Mouse (Mus musculus) forebrain, embryonic 13.5 days (tissue): ENCODE measurements around the gene Arhgef2. TPM values are rescaled to one million over a fixed set of nuclear protein-coding genes. Genes with fewer than 3 reads are reported as not detected.
A peak's percentile ranks its signal among the peaks of the same experiment; 100 is the strongest.

Experiments used
- ATAC-seq: fragments of 200-750 bp; cut with Nextera tagmentation; 2 replicates; pipeline ENCODE4 v1.8.0; 2017
- H3K27ac ChIP-seq: fragments of 300-500 bp; sonication (generic); 2 replicates; pipeline ENCODE4 v1.5.1; 2015; ENCODE audit warnings: inconsistent platforms, mild to moderate bottlenecking, moderate library complexity
- H3K27me3 ChIP-seq: fragments of 300-500 bp; sonication (generic); 2 replicates; pipeline ENCODE4 v1.6.1; 2015; ENCODE audit warnings: mild to moderate bottlenecking, inconsistent platforms
- H3K36me3 ChIP-seq: fragments of 300-500 bp; sonication (generic); 2 replicates; pipeline ENCODE4 v1.6.1; 2015; ENCODE audit warnings: mild to moderate bottlenecking, inconsistent platforms; ENCODE audit not compliant: poor library complexity, severe bottlenecking
- H3K4me1 ChIP-seq: fragments of 300-500 bp; sonication (generic); 2 replicates; pipeline ENCODE4 v1.6.1; 2015; ENCODE audit warnings: inconsistent platforms
- H3K4me2 ChIP-seq: fragments of 300-500 bp; sonication (generic); 2 replicates; pipeline ENCODE4 v1.6.1; 2015; ENCODE audit warnings: inconsistent platforms, mild to moderate bottlenecking, moderate library complexity
- H3K4me3 ChIP-seq: fragments of 300-500 bp; sonication (generic); 2 replicates; pipeline ENCODE4 v1.5.1; 2015; ENCODE audit warnings: mild to moderate bottlenecking, inconsistent platforms
- H3K9ac ChIP-seq: fragments of 300-500 bp; sonication (generic); 2 replicates; pipeline ENCODE4 v1.6.1; 2015; ENCODE audit warnings: mild to moderate bottlenecking, inconsistent platforms
- H3K9me3 ChIP-seq: fragments of 300-500 bp; sonication (generic); replicated peaks from 2 replicates; pipeline ENCODE4 v1.6.1; 2016; ENCODE audit warnings: inconsistent platforms
- WGBS: fragments of 180-500 bp; shearing (Covaris S2); methylation state at CpG from one replicate; pipeline ENCODE4 v1.1.7; 2015; 5-methylcytosine and 5-hydroxymethylcytosine counted together
- polyA plus RNA-seq: library from polyadenylated mRNA; unstranded; fragments of >200 nt; fragmentation: Nextera tagmentation; extraction: Ambion mirVana; gene quantifications from 2 replicates; pipeline ENCODE4 v1.2.1, GENCODE M21; 2015

Gene Arhgef2
- polyA plus RNA-seq, 1 experiment from 2014 or later = 162 TPM

DNA sequence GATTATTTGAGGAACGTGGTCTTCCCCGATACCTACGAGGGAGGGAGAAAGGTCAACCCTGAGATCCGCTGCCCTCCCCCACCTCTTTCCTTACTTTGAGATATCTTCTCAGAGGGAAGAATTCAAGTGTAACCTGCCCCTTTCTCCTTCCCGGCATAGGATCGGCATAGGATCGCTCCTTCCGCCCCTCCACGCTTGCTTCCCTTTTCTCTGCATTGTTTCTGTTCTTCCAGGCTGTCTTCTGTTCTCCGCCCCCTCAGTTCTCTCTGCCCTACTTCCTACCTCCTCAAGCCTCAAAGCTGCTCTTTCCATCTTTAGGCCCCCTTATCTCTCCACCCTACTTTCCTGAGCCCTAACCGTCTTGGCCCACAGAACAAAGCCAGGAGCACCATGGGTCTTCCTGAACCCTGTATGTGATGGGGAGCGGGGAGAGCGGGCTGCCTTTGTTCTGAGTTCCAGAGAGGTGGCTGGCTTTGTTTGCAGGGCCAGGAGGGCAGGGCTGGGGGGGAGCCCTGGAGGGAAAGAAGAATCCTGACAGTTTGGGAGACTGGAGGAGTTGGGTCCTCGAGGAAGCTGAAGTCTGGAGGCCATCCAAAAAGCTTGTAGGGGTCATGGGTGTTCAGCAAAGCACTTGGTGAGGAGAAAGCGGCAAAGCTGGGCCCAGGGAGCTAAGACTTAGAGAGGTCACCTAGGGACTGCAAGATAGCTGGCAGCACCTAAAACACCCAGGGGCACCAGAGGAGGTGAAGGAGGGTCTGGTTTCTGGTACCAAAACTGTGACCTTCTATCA lies 17.8 kb downstream of the Arhgef2 start:
- ATAC-seq = 0 out of 2 replicates have a peak, but pooled peaks have one; percentile 17
- Histone ChIP-seq H3K36me3 (peaks cover 18% of the 10 kb centered on the region), H3K4me2 (peak overlapping the region; percentile 81), H3K9me3 (no peaks in the 10 kb centered on the region), H3K9ac (peak overlapping the region; percentile 99), H3K4me1 (peaks cover 56% of the 10 kb centered on the region), H3K27ac (peak overlapping the region; percentile 99), H3K4me3 (peak overlapping the region; percentile 96), H3K27me3 (no peaks in the 10 kb centered on the region)
- under 1% methylated on average over 15 of the region's 15 CpGs for WGBS

GRCm38 (mm10) chr3:88624324-88624723 lies 18.6 kb downstream of the Arhgef2 start:
- peak overlapping the region; percentile 81 for H3K4me2 ChIP-seq
- H3K9ac ChIP-seq = peak overlapping the region; percentile 99
- 8% methylated on average over 4 of the region's 4 CpGs for WGBS
- H3K36me3 ChIP-seq = peaks cover 21% of the 10 kb centered on the region
- ATAC-seq = peak; percentile 11; the same call in 1 of the 2 replicates
- H3K4me3 ChIP-seq = peak overlapping the region; percentile 96
- H3K27ac ChIP-seq = peak overlapping the region; percentile 99
- H3K4me1 ChIP-seq = peaks cover 59% of the 10 kb centered on the region
- no peaks in the 10 kb centered on the region for H3K27me3 ChIP-seq
- H3K9me3 ChIP-seq = no peaks in the 10 kb centered on the region

DNA sequence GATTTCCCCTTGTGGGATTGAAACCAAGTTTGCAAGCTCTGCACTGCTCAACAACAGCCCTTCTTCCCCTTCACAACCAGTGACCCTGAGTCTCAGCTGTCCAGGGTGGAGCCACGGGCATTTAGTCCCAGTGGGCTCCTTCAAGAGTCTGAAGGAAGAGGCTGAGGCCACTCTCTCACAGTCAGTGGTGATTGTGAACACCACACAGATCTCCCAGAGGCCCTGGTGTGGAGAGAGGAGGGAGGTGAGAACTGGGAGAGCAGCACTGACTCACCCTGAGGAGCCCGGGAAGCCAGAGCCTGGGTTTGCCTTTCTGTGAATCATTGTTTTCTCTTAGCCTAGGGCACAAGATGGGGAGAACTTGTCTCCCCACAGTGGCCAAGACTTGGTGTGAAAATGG lies 19.2 kb downstream of the Arhgef2 start:
- Histone ChIP-seq H3K9ac (peak overlapping the region; percentile 99), H3K9me3 (no peaks in the 10 kb centered on the region), H3K36me3 (peaks cover 27% of the 10 kb centered on the region), H3K4me1 (peaks cover 63% of the 10 kb centered on the region), H3K27me3 (no peaks in the 10 kb centered on the region), H3K4me2 (peak overlapping the region; percentile 81), H3K27ac (peak overlapping the region; percentile 99), H3K4me3 (peak overlapping the region; percentile 96)
- 72% methylated on average over 2 of the region's 2 CpGs for WGBS
- no peak for ATAC-seq

DNA sequence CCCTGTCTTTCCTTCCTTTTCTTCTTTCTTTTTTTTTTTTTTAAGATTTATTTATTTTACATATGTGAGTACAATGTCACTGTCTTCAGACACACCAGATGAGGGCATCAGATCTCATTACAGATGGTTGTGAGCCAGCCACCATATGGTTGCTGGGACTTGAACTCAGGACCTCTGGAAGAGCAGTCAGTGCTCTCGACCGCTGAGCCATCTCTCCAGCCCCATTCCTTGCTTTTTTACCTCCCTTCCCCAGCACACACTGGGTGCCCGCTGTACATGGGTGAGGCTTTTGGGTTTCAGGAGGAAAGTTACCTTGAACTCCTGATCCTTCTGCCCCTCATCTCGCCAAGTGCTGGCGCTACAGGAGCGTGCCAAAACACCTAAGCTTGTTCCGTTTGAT lies 19.8 kb downstream of the Arhgef2 start:
- H3K4me2 ChIP-seq = peak overlapping the region; percentile 81
- H3K4me1 ChIP-seq = peaks cover 61% of the 10 kb centered on the region
- H3K4me3 ChIP-seq = no peak overlapping the region
- ATAC-seq = no peak
- H3K36me3 ChIP-seq = peaks cover 33% of the 10 kb centered on the region
- 93% methylated on average over 7 of the region's 7 CpGs for WGBS
- no peaks in the 10 kb centered on the region for H3K9me3 ChIP-seq
- peak overlapping the region; percentile 99; the same call in 1 of the 2 replicates for H3K9ac ChIP-seq
- no peaks in the 10 kb centered on the region for H3K27me3 ChIP-seq
- H3K27ac ChIP-seq = no peak overlapping the region; the same call in 1 of the 2 replicates

DNA sequence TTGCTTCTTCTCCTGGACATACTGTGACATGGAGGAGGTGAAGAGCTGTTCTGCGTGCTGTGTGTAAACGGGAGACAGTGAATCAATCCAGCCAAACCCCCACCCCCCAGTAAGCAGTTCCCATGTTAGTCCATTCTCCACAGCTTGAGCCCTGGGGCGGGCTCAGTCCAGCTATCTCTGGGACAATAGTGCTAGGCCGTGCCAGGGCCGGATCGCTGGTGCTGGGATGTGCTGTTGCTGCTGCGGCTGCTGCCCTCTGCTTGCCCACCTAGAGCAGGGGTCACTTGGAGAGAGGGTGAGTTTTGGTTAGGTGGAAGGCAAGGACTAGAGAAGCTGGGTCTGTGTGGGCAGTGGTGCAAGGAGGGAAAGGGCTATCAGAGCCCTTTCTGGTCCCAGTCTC lies 20.6 kb downstream of the Arhgef2 start:
- H3K36me3 ChIP-seq = peaks cover 41% of the 10 kb centered on the region
- H3K27ac ChIP-seq = peak overlapping the region; percentile 32; the same call in 1 of the 2 replicates
- H3K4me1 ChIP-seq = peaks cover 65% of the 10 kb centered on the region
- H3K4me2 ChIP-seq = peak overlapping the region; percentile 81
- H3K27me3 ChIP-seq = no peaks in the 10 kb centered on the region
- no peak overlapping the region for H3K4me3 ChIP-seq
- H3K9me3 ChIP-seq = no peaks in the 10 kb centered on the region
- no peak for ATAC-seq
- H3K9ac ChIP-seq = peak overlapping the region; percentile 3
- 78% methylated on average over 7 of the region's 7 CpGs for WGBS

DNA sequence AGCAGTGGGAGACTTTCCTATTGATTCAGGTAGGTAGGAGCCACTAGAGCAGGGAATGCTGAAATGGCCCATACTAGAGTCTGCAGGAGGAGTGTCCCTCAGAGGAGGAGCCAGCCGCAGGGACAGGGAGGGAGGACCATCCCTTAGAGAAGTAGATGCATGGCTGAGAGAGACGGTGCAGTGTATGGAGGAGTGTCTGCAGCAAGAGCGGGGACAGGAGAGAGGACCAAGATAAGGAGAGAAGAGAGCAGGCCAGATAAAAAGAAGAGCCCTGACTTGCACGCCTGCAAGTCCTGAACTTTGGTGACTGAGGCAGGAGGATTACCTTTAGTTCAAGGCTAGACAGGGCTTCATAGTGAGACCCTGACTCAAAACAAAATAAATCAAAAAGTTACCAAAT lies 21.3 kb downstream of the Arhgef2 start:
- Histone ChIP-seq H3K9me3 (no peaks in the 10 kb centered on the region), H3K4me2 (peak overlapping the region; percentile 81; the same call in 1 of the 2 replicates), H3K27ac (no peak overlapping the region), H3K4me1 (peaks cover 65% of the 10 kb centered on the region), H3K36me3 (peaks cover 49% of the 10 kb centered on the region), H3K9ac (no peak overlapping the region), H3K27me3 (no peaks in the 10 kb centered on the region), H3K4me3 (no peak overlapping the region)
- ATAC-seq = no peak
- 74% methylated on average over 4 of the region's 4 CpGs for WGBS

- ATAC-seq = no peak
- Histone ChIP-seq H3K36me3 (peaks cover 53% of the 10 kb centered on the region), H3K9ac (no peak overlapping the region)
Measured at GRCm38 (mm10) chr3:88627535-88627934, 21.8 kb downstream of the Arhgef2 start.

GRCm38 (mm10) chr3:88628766-88629165 lies 23.0 kb downstream of the Arhgef2 start:
- no peak overlapping the region for H3K9ac ChIP-seq
- no peak overlapping the region for H3K4me2 ChIP-seq
- no peaks in the 10 kb centered on the region for H3K9me3 ChIP-seq
- H3K27me3 ChIP-seq = no peaks in the 10 kb centered on the region
- 77% methylated on average over 4 of the region's 4 CpGs for WGBS
- ATAC-seq = no peak
- H3K27ac ChIP-seq = no peak overlapping the region
- H3K4me3 ChIP-seq = no peak overlapping the region
- peaks cover 61% of the 10 kb centered on the region for H3K4me1 ChIP-seq
- peaks cover 66% of the 10 kb centered on the region for H3K36me3 ChIP-seq

More at GRCm38 (mm10) chr3:88627535-88627934, 21.8 kb downstream of the Arhgef2 start:
- H3K4me1 ChIP-seq = peaks cover 65% of the 10 kb centered on the region
- no peak overlapping the region for H3K4me3 ChIP-seq
- H3K4me2 ChIP-seq = no peak overlapping the region
- WGBS = 92% methylated on average over 2 of the region's 2 CpGs
- H3K9me3 ChIP-seq = no peaks in the 10 kb centered on the region
- no peak overlapping the region for H3K27ac ChIP-seq
- no peaks in the 10 kb centered on the region for H3K27me3 ChIP-seq

GRCm38 (mm10) chr3:88629244-88629643 lies 23.5 kb downstream of the Arhgef2 start:
- H3K4me3 ChIP-seq = no peak overlapping the region
- no peaks in the 10 kb centered on the region for H3K27me3 ChIP-seq
- H3K9ac ChIP-seq = no peak overlapping the region
- H3K4me1 ChIP-seq = peaks cover 56% of the 10 kb centered on the region
- ATAC-seq = no peak
- H3K27ac ChIP-seq = no peak overlapping the region
- 77% methylated on average over 13 of the region's 13 CpGs for WGBS
- H3K4me2 ChIP-seq = no peak overlapping the region
- H3K9me3 ChIP-seq = no peaks in the 10 kb centered on the region
- peaks cover 70% of the 10 kb centered on the region for H3K36me3 ChIP-seq

GRCm38 (mm10) chr3:88630018-88630417 lies 24.3 kb downstream of the Arhgef2 start:
- Histone ChIP-seq H3K27me3 (no peaks in the 10 kb centered on the region), H3K9ac (no peak overlapping the region), H3K36me3 (peaks cover 76% of the 10 kb centered on the region), H3K4me2 (no peak overlapping the region), H3K4me3 (no peak overlapping the region), H3K27ac (no peak overlapping the region), H3K4me1 (peaks cover 49% of the 10 kb centered on the region), H3K9me3 (no peaks in the 10 kb centered on the region)
- 80% methylated on average over 9 of the region's 9 CpGs for WGBS
- ATAC-seq = no peak

GRCm38 (mm10) chr3:88630849-88631341 lies 25.1 kb downstream of the Arhgef2 start:
- Histone ChIP-seq H3K27me3 (no peaks in the 10 kb centered on the region), H3K27ac (no peak overlapping the region), H3K9me3 (no peaks in the 10 kb centered on the region), H3K4me3 (no peak overlapping the region), H3K9ac (no peak overlapping the region), H3K4me1 (peaks cover 40% of the 10 kb centered on the region), H3K4me2 (no peak overlapping the region), H3K36me3 (peaks cover 77% of the 10 kb centered on the region)
- no peak for ATAC-seq
- WGBS = 65% methylated on average over 6 of the region's 6 CpGs

DNA sequence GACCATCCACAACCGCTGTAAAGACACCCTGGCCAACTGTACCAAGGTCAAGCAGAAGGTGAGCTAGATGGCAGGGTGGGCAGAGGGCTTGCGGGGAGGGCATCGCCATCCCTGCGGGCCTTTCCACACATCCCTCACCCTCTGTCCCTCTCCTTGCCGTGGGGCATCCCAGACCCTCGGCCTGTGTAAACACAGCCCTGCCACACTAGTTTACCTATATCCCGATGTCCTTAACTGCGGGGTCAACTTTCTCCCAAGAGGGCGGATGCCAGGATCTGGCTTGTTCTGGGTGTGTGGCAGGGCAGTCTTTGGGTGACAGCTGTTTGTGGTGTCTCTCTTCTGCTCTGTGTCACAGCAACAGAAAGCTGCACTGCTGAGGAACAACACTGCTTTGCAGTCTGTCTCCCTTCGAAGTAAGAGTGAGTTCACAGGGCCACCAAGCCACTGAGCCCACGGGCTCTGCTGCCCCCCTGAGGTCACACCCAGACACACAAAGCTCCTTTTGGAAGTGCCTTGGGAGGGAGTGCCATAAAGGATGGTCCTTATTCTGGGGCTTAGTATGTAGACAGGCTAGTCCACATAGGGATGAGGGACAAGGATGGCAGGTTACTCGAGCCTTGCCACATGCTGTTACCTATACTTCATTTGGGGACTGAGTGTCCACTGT lies 26.3 kb downstream of the Arhgef2 start:
- peak; percentile 20; the same call in 1 of the 2 replicates for ATAC-seq
- Histone ChIP-seq H3K4me2 (no peak overlapping the region), H3K4me1 (peaks cover 28% of the 10 kb centered on the region), H3K27me3 (no peaks in the 10 kb centered on the region), H3K9me3 (no peaks in the 10 kb centered on the region), H3K36me3 (peaks cover 81% of the 10 kb centered on the region), H3K27ac (0 out of 2 replicates have a peak overlapping the region, but pooled peaks have one; percentile 3), H3K9ac (no peak overlapping the region; the same call in 1 of the 2 replicates), H3K4me3 (no peak overlapping the region)
- 85% methylated on average over 12 of the region's 12 CpGs for WGBS
